Mouse (Mus musculus) splenic B cell, adult 2 months (primary cell): Measurements from ENCODE around the gene Aldh3b1.

ENCODE experiments used
- DNase-seq: peaks from one replicate; pipeline ENCODE4 v3.0.0-alpha.2; 2011; ENCODE audit warnings: low read depth, low spot score
- H3K27me3 ChIP-seq: 2 replicates; pipeline ENCODE4 v1.6.1; 2012; ENCODE audit warnings: mild to moderate bottlenecking, low read length, moderate library complexity, mixed read lengths; ENCODE audit not compliant: control insufficient read depth, poor library complexity, insufficient read depth, severe bottlenecking
- H3K36me3 ChIP-seq: 2 replicates; pipeline ENCODE4 v1.6.1; 2012; ENCODE audit warnings: mild to moderate bottlenecking, low read length, moderate library complexity, mixed read lengths; ENCODE audit not compliant: control insufficient read depth, poor library complexity, insufficient read depth, severe bottlenecking

The Aldh3b1 gene

GRCm38 (mm10) chr19:3952099-3952498 is 22.5 kb upstream of the Aldh3b1 start:
- DNase-seq = no peak
- Histone ChIP-seq H3K36me3 (peaks cover 26% of the 10 kb centered on the region), H3K27me3 (no peaks in the 10 kb centered on the region)

DNA sequence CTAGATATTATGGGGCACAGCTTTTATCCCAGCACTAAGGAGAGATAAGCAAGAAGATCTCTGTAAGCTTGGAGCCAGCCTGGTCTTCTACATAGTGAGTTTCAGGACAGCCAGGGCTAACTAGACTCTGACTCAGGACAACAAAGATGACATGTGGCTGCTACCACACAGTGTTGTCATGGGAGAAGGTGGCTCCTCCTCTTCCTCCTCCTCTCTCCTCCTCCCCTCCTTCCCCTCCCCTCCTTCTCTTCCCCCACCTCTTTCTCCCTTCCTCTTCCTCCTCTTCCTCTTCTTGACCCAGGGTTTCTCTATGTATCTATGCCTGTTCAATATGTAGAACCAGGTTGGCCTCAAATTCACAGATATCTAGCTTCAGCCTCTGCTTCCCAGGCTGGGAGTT is 21.9 kb upstream of the Aldh3b1 start:
- H3K27me3 ChIP-seq = no peaks in the 10 kb centered on the region
- H3K36me3 ChIP-seq = peaks cover 33% of the 10 kb centered on the region
- peak; percentile 31 for DNase-seq

- peaks cover 33% of the 10 kb centered on the region for H3K36me3 ChIP-seq
- no peak for DNase-seq
These were observed 20.7 kb upstream of the Aldh3b1 start for GRCm38 (mm10) chr19:3950331-3950730.

GRCm38 (mm10) chr19:3948546-3948945 is 18.9 kb upstream of the Aldh3b1 start:
- no peak for DNase-seq
- H3K36me3 ChIP-seq = peaks cover 36% of the 10 kb centered on the region
- no peaks in the 10 kb centered on the region for H3K27me3 ChIP-seq

More at GRCm38 (mm10) chr19:3950331-3950730, 20.7 kb upstream of the Aldh3b1 start:
- no peaks in the 10 kb centered on the region for H3K27me3 ChIP-seq

DNA sequence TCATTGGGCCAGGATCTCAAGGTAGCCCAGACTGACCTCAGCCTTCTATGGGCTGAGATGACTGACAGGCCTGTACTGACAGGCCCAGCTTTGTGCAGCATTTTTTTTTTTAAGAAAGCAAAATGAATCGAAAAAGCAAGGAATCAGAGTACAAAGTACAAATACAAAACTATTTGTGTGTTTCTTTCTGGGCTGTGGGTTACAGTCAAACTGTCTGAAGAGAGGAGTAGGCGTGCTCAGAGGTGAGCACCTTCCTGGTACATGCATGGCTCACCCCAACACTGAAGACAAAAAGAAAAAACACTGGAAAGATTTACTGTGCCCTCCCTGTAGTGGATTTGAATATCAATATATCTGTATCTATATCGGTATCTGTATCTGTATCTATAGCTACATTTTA is 18.2 kb upstream of the Aldh3b1 start:
- no peak for DNase-seq
- Histone ChIP-seq H3K36me3 (peaks cover 36% of the 10 kb centered on the region), H3K27me3 (no peaks in the 10 kb centered on the region; the same call in 1 of the 2 replicates)

DNA sequence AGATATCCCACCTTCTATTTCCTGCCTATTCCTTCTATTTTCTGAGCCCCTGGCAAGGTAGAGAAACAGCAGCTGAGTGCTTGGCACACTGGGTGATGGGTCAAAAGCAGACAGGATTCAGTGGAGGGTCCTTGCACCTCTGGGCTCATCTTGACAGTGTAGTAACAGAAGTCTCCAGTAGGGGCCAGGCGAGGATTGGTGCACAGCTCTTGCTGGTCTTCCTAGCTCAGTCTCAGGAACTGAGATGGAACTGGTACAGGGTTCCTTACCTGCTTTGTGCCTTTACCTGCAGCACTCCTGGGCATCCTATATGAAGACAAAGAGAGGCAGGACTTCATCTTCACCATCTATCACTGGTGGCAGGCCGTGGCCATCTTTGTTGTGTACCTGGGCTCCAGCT is 17.1 kb upstream of the Aldh3b1 start:
- no peaks in the 10 kb centered on the region; the same call in 1 of the 2 replicates for H3K27me3 ChIP-seq
- peak; percentile 81 for DNase-seq
- peaks cover 41% of the 10 kb centered on the region for H3K36me3 ChIP-seq

DNA sequence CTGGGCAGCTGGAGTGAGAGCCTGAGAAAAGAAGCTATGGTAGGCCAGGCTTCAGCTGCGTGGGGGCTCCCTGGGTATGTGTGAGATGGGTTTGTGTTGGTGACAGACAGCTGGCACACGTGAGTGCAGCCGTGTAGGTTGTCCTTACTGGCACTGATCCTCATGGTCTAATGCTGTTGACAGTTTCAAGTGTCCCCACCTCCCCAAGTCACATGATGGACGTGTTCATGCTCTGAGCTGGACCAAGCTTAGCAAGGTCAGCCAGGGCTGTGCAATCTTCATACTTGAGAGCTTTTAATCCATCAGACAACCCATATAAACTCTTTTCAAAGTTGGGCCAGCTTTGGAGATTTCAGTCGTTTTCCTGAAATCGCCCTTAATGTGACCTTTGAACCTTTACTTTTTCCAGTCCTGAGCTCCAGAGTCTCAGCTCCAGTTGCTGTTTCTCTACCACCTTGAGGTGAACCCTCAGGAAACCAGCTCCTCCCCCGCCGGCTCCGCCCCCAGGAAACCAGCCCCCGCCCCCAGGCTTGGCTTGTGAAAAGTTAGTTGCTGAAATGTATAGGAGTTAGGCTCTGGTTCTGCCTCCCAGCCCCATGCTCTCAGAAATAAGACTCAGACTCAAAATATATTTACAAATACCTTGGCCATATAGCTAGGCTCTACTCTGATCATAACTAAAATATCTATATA is 16.4 kb upstream of the Aldh3b1 start:
- H3K36me3 ChIP-seq = peaks cover 41% of the 10 kb centered on the region
- DNase-seq = peak; percentile 59
- no peaks in the 10 kb centered on the region; the same call in 1 of the 2 replicates for H3K27me3 ChIP-seq

DNA sequence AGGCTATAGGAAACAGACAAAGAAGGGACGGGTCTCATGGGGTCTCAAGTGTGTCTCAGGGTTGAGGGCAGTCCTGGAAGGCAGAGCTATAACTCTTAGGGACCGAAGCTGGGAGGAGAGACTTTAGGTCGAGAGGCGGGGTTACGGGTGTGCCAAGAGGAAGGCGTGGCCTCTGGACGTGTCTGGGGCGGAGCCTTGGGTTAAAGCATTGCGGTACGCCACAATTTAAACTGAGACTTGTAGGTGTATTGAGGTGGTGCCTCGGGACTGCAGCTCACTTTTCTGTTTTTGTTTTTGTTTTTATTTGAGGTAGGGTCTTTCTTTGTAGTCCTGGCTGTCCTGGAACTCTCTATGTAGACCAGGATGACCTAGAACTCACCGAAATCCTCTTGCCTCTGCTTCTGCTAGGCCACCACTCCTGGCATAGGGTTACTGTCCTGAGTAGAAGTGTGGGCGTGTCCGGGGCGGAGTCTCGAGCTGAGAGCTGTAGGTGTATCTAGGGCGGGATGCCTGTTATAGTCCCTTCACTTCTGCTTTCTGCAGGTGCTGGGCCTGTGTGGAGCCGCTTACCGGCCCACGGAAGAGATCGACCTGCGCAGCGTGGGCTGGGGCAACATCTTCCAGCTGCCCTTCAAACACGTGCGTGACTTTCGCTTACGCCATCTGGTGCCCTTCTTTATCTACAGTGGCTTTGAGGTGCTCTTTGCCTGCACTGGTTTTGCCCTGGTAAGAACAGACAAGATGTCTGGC is 13.6 kb upstream of the Aldh3b1 start:
- DNase-seq = peak; percentile 94
- H3K36me3 ChIP-seq = peaks cover 28% of the 10 kb centered on the region
- H3K27me3 ChIP-seq = no peaks in the 10 kb centered on the region; the same call in 1 of the 2 replicates

DNA sequence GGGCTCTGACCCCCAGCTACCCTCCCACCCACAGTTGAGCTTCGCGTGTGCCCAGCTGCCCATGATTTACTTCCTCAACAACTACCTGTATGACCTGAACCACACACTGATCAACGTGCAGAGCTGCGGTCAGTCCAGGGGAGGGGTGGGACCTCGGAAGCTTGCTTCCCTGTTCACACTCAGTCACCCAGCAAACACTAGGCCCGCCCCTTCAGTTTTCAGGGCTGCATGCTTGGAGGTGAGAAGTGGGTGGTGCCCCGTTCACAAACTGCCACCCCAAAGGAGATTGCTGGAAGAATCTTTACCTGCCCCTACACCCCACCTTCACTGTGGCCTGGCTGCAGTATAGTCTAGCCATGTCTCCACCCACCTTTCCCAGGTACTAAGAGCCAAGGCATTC is 12.7 kb upstream of the Aldh3b1 start:
- peak; percentile 59 for DNase-seq
- H3K27me3 ChIP-seq = no peaks in the 10 kb centered on the region; the same call in 1 of the 2 replicates
- peaks cover 19% of the 10 kb centered on the region for H3K36me3 ChIP-seq

DNA sequence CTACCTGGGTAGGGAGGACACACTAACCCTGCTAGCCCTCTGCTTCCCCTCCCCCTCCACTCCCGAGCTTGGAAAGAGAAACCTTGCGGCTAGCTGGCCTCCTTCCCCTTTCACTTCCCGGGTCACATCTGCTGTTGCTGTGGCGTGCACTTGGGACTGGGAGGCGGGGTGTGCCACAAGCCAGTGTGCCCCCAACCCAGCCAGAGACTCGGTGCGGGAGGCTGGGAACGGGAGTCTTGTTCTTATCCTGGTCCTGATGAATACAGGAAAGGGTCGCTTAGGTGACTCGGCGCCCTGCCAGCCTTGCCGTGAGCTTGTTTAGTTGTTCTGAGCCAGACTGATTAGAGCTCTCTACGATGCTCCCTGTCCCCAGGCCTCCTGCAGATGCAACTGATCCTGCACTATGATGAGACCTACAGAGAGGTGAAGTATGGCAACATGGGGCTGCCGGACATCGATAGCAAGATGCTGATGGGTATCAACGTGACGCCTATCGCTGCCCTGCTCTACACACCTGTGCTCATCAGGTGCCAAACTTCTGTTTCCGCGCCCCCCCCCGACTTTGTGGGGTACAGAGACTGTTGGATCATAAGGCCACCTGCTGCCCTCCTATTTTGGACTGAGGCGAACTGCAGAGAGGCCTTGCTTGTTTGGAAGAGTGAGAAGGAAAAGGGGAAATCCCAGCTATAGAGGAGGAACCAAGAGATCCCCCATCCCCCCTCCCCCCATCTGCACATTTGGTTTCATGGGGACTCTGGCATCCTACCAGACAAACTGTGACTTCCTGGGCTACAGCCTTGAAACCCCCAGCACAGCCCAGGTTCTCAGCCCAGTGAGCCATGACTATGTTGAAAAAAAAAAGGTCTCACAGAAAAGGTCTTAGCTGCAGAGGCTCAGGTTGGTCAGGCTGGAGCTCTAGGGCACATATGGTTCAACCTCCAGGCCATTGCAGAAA is 6.6 kb upstream of the Aldh3b1 start:
- H3K27me3 ChIP-seq = no peaks in the 10 kb centered on the region
- H3K36me3 ChIP-seq = no peaks in the 10 kb centered on the region; the same call in 1 of the 2 replicates
- DNase-seq = peak; percentile 83

DNA sequence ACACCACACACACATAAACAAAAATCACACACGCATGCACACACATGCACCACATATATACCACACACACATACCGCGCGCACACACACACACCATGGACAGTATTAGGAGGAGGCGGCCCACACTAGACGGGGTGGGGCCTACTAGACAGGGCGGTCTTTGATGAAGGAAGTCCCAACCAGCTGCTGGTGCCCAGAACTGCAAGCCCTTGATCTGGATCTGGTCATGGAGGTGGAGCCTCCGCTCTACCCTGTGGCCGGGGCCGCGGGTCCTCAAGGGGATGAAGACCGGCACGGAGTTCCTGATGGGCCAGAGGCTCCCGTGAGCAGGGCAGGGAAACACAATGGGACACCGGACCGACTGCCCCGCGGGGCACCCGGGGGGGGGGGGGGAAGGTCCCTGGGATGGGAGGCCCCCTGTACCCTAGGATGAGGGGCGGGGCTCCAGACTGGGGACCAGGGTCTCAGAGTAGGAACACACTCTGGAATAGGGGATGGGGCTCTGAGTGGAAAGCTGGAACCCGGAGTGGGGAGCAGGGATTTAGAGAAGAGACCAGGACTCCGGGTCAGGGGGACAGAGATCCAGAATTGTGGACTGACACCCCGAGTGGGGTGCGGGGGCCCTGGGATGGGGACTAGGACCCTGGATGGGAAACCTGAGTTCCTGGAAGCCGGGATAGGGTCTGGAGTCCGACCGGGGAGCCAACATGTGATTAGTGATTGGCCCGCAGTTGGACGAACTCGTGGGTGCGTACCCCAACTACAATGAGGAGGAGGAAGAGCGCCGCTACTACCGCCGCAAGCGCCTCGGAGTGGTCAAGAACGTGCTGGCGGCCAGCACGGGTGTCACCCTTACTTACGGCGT is 5.7 kb upstream of the Aldh3b1 start, which contains the start of gene Unc93b1:
Gene Unc93b1 (plus strand): TSS at position 155 of the 864 bp plus-strand sequence.
- Histone ChIP-seq H3K36me3 (no peaks in the 10 kb centered on the region; the same call in 1 of the 2 replicates), H3K27me3 (no peaks in the 10 kb centered on the region)
- DNase-seq = peak; percentile 84

DNA sequence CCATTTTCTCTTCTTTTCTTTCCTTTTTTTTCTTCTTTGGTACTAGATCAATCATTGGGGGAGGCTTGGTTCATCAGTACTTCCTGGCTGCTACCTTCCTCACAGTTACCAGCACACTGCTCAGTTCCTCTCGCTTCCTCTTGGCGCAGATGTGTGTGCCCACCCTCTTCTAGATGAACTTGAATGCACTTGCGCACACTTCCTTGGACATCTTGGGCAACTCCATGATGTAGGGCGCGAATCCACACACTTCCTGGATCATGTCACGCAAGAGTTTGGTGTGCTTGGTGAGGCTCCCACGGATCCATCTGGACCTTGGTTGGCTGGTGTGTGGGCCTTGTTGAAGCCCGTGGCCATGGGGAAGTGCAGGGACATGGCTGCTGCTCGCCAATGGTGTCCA is 2.1 kb upstream of the Aldh3b1 start:
- DNase-seq = peak; percentile 68
- Histone ChIP-seq H3K27me3 (no peaks in the 10 kb centered on the region), H3K36me3 (no peaks in the 10 kb centered on the region)

GRCm38 (mm10) chr19:3930262-3931057 is 852 bp upstream of the Aldh3b1 start:
- peak; percentile 68 for DNase-seq
- H3K36me3 ChIP-seq = no peaks in the 10 kb centered on the region
- no peaks in the 10 kb centered on the region for H3K27me3 ChIP-seq
